Mouse (Mus musculus) embryo, embryonic 10 days (tissue): Measurements from ENCODE around the gene Ypel4.

Experiments used
- DNase-seq: peaks from one replicate; pipeline ENCODE4 v3.0.0-alpha.2; 2015; ENCODE audit warnings: low spot score

The Ypel4 gene

DNA sequence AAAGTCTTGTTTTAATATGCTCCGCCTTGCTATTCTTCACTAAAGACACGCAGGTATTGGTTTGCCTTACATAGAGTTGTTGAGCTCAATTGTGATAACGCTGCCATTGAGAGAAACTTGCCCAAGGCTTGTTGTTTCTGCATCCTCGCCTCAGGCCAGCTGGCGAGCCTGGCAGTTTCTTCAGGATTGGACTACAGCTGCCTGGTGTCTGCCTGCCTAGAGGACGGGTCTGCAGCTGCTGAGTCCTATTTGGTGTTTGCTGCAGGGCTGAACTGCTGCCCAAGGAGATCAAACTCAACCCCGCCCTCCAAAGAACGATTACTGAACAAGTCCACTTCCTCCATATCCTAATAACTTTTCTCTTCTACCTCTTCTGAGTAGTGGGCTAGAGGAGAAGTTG lies 26.9 kb downstream of the Ypel4 start:
- no peak for DNase-seq

DNA sequence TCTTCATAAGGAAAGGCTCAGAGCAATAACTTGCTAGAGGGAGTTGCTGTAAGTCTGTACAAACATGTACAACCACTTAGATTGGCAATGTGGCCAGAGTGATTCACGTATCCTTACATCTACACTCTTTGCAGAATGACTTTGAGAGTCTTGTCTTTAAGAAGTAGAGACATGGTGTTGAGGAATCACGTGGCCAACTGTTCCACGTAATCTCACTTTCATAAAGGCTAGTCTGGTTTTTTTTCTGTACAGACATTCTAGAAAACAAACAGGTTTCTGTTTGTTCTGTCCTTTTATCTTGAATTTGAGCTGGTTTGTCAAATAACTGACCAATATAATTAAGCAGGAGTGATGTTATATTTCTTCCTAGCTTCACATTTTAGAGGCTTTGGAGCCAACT lies 27.5 kb downstream of the Ypel4 start:
- DNase-seq, result no peak

DNA sequence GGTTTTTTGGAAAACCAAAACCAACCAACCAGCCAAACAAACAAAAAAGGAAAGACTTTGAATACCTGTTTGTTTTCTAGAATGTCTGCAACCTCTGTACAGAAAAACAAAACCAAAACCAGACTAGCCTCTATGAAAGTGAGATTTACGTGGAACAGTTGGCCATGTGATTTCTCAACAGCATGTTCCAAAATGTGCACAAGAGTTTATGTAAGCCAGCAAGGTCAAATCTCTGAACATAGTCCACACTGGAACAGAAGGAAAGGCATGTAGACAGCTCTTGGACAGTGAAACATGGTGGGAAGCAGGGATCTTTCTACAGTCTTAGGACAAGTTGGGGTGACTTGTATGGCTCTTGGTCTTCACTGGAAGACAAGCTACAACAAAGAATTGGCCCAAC lies 28.0 kb downstream of the Ypel4 start:
- no peak for DNase-seq

DNA sequence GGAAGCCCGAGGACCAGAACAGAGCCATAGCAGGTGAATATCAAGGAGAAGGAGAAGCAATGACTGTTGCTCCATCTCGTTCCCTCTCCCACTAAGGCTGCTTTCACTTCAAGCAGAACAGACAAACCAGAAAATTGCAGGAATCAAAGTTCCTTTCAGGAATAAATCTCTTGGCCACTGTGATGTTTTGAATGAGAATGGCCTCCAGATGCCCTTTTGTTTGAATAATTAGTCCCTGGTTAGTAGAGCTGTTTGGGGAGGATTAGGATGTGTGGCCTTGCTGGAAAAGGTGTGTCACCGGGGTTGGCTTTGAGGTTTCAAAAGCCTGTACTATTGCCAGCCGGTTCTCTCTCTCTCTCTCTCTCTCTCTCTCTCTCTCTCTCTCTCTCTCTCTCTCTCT lies 28.4 kb downstream of the Ypel4 start:
- no peak for DNase-seq

DNA sequence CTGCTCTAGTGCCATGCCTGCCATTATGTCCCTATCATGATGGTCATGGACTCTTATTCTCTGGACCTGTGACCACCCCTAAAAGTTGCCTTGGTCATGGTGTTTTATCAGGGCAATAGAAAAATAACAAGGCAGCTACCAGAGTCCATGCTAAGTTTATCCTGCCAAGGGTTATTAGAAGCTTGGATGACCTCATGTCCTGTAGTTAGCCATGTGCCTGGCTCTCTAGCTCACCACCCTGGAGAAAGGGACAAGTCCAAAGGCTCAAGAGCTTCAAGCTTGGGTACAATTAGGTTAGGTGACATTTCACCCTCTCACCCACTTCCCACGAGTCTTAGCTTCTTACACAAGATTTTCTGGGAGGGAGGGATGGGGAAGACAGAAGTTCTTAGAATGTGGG lies 29.0 kb downstream of the Ypel4 start:
- no peak for DNase-seq

DNA sequence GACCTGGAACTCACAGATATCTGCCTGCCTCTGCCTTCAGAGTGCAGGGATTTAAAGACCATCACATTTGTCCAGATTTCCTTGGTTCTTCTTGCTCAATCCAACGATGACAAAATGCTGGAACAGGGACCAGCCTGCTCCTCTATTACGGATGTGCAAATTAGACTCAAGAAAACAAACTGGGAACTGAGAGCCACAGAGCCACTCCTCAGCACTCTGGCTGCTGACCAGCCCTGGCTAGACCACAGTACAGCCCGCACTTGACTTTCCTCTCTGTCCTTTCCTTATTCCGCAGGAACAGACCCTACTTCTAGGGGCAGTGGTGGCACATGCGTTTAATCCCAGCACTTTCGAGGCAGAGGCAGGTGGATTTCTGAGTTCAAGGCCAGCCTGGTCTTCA lies 36.6 kb downstream of the Ypel4 start:
- DNase-seq, result no peak

DNA sequence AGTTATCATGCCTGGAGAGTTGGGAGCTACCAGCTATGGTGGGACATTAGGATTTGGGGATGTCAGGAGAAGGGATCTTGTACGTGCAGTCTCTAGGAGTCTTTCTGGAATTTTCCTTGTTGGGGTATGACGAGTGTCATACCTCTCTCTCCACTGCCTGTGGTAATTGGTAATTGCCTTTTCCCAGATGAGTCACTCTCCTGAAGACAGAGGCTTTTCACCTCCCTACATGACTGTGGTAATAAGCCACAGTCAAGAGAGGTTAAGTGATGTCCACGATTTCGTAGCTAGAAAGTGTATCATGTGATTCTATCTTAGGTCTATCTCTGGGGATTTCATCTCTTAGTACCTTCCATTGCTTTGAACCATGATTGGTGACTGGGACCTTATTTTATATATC lies 38.6 kb downstream of the Ypel4 start:
- no peak for DNase-seq

DNA sequence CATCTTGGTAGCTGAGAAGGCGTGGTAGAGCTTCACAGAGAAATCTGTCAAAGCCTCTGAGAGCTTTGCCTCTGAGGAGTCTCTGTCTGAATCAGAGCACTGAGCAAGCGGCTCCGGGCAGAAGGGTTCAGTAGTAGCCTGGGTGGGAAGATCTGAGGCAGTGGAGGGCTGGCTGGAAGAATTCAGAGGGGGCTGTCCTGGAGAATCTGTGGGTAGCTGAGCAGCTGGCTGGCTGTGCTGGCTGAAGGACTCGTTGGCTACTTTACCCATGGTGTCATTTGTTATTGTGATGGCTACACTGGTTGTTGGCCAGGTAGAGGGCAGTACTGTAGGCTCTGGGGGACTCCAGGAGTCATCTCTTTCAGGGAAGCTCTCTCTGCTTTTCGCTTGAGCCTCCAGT lies 39.3 kb downstream of the Ypel4 start:
- no peak for DNase-seq

DNA sequence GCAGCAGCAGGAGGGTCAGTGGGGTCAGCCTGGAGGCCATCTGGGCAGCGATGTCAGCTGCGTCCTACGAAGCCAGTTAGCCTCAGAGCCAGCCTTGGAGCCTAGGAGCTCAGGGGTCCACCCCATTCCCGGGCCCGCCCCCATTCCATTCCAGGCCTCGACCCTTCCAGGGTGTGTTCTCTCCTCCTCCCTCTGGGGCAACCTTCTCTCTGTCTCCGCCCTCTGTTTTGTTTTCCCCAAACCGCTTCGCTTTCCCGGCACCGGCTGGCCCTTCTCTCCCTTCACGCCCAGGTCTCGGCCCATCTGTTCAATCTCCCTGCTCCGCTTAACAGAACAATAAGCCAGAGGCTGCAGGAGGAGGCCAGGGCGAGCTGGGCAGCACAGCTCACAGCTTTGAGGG lies 40.9 kb downstream of the Ypel4 start:
- DNase-seq, result peak; percentile 92

DNA sequence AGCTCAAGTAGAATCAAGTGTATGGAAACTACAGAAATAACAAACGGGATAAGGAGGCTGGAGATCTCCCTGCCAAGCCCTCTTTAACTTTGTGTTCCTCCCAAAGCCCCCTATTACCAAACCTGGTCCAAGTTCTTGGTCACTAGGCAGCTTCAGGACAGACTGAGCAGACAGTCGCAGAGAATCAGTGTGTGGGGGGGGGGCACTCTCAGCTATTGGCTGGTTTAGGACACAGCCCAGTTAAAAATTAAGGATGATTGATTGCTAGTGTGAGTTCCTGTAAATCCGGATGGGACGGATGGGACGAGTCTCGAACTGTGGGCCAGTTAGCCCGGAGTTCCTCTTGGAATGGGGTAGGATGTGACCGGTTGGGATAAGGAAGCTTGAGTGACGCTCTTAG lies 41.4 kb downstream of the Ypel4 start, which contains the start of gene Serping1:
Gene Serping1, minus strand, starts transcription at position 204 of the 400 bp plus-strand sequence.
- DNase-seq, result peak; percentile 18

DNA sequence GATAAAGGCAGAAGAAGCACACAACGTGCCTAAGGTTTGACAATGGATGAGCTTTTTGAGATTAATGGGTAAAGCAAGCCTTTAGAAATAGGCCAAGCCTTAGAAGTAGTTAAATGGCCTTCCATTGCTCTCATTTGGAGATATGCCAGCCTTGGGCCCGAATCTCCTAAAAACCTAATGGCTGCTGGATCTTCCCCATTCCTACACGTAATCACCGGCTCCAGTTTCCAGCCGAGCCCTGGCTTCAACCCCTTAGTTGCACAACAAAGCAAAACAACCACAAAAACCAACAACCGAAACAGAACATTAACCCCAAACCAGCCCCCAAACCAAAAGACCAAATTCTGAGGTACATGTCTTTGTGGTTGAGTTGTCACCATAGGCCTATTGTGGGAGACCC lies 41.8 kb downstream of the Ypel4 start:
- DNase-seq, result no peak

DNA sequence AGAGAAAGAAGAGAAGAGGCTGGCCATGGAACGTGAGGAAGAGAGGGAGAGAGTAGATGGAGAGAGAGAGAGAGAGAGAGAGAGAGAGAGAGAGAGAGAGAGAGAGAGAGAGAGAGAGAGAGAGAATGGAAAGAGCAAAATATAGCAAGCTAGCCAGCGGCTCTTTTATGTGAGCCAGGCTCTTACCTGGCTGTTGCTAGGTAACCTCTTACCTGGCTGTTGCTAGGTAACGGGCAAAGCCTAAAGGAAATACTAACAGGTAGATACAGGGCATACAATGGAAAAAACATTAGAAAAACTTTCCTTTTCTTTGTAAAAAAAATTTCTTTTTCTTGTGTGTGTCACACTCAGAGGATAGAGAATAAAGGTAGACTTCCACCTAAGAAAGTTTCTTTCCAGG lies 43.8 kb downstream of the Ypel4 start:
- DNase-seq, result no peak

DNA sequence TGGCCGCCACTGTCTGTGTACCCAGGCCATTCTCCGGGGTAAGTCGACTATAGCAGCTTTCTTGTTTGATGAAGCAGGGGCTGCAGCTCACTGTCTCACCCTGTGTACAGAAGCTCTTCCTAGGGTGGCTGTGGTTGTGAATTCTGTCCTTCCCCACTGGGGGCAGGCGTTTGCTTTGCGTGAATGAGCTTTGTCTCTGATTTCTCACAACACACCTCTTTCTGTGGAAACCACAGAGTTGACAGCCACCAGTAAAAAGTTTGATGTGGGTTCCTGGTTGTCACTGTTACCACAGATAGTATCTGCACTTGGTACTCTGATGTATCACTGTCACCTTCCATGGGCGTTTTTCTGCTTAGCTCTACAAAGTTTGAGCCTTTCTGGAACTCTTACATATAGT lies 45.4 kb downstream of the Ypel4 start:
- DNase-seq, result peak; percentile 24

DNA sequence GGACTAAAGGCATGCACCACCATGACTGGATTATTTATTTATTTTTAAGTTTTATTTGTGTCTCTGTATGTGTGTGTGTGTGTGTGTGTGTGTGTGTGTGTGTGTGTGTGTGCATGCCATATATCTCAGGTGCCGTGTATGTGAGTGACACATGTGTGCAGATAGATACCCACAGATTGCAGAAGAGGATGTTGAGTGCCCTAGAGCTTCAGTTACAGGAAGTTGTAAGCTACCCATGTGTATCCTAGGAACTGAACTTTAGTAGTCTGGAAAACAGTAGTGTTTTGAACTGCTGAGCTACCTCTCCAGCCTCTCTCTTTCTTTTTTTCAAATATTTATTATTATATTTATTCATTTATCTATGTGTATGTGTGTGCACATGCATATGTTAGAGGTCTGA lies 49.5 kb downstream of the Ypel4 start:
- DNase-seq, result no peak

DNA sequence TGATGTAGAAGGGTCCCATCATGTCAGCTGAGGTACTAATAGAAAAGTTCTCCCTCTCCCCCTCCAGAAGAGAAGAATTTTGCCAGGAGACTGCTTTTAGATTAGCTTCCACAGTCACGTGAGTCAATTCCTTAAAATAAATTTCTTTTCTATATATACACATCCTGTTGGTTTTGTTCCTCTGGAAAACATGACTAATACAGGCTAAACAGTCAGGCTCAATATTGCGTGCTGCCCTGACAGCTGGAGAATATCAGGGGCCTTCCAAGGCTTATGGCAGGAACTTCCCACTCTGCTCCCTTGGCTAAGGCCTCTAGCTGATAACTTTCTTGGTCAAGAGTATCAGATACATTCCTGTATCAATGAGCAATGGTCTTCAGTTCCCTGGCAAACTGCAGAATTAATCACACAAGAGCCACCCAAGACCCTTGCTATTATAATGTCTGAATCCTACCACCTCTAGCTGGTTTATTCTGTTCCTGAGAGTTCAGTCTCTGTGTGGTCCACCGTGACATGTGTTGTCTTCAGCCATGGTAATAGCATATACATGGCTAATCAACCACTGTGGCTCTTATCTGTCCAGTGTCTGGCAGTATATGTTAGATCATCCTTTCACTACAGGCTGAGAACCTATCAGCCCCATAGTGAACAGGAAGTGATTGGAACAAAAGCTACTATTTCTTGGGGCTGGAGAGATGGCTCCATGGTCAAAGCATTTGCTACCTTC lies 50.1 kb downstream of the Ypel4 start:
- no peak for DNase-seq
